Mouse (Mus musculus): ENCODE measurements at regions not wholly inside any gene's neighbourhood (a gene's known extent, or its start where the extent isn't known, plus 50 kb on each side); places are given as distances from the start of the nearest gene placed in this dataset.

DNA sequence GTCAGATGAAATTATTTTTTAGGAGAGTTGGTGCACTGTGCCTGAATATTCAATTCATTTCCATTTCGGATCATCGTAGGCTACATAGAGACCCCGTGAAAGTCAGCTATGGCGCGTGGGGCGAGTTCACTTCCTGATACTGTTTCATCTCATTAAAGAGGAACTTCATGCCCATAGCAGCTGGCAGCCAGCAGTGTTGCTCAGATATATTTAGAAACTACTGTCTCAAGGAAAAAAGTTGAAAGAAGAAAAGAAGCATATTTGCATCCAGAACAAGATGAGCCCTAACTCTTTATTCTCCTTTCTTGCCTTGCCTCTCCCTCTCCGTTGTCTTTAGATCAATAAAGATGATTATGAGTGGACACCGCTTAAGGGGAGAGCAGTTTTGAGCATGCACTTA lies 446.1 kb upstream of the Adgrl2 start:
- TF ChIP-seq CTCF (IDR thresholded peaks at IDR 0.05; ENCODE audit: low read depth, low read length) (no peak), POLR2A (IDR thresholded peaks at IDR 0.05; ENCODE audit: extremely low read depth, insufficient read depth, low read length) (no peak)
